Mouse (Mus musculus) hindbrain, embryonic 11.5 days (tissue): ENCODE results near the gene Col26a1. TPM values are rescaled to one million over a fixed set of nuclear protein-coding genes. Genes with fewer than 3 reads are reported as not detected.

Source experiments
- ATAC-seq: fragments of 200-750 bp; cut with Nextera tagmentation; 2 replicates; pipeline ENCODE4 v1.8.0; 2017; ENCODE audit warnings: mild to moderate bottlenecking, moderate TSS enrichment, moderate library complexity; ENCODE audit not compliant: low FRiP score
- DNase-seq: peaks from one replicate; pipeline ENCODE4 v3.0.0-alpha.2; 2015; ENCODE audit warnings: low spot score
- H3K27ac ChIP-seq: fragments of 300-500 bp; sonication (generic); 2 replicates; pipeline ENCODE4 v1.5.1; 2014; ENCODE audit warnings: mild to moderate bottlenecking, low read depth, low read length
- H3K27me3 ChIP-seq: fragments of 300-500 bp; sonication (generic); 2 replicates; pipeline ENCODE4 v1.6.1; 2014; ENCODE audit warnings: mild to moderate bottlenecking, low read length, moderate library complexity, mixed read lengths; ENCODE audit not compliant: control insufficient read depth, insufficient read depth
- H3K36me3 ChIP-seq: fragments of 300-500 bp; sonication (generic); 2 replicates; pipeline ENCODE4 v1.6.1; 2014; ENCODE audit warnings: mild to moderate bottlenecking, low read length, moderate library complexity, mixed read lengths; ENCODE audit not compliant: control insufficient read depth, insufficient read depth
- H3K4me1 ChIP-seq: fragments of 300-500 bp; sonication (generic); replicated peaks from 2 replicates; pipeline ENCODE4 v1.6.1; 2014; ENCODE audit warnings: low read length, mixed read lengths; ENCODE audit not compliant: control insufficient read depth, insufficient read depth
- H3K4me2 ChIP-seq: fragments of 300-500 bp; sonication (generic); replicated peaks from 2 replicates; pipeline ENCODE4 v1.6.1; 2014; ENCODE audit warnings: mild to moderate bottlenecking, low read depth, low read length
- H3K4me3 ChIP-seq: fragments of 300-500 bp; sonication (generic); 2 replicates; pipeline ENCODE4 v1.5.1; 2014; ENCODE audit warnings: low read depth, low read length
- H3K9ac ChIP-seq: fragments of 300-500 bp; sonication (generic); 2 replicates; pipeline ENCODE4 v1.6.1; 2014; ENCODE audit warnings: low read depth, low read length
- H3K9me3 ChIP-seq: fragments of 300-500 bp; sonication (generic); 2 replicates; pipeline ENCODE4 v1.6.1; 2016; ENCODE audit warnings: low read length; ENCODE audit not compliant: control insufficient read depth
- WGBS: fragments of 180-500 bp; shearing (Covaris S2); extraction: QIAGEN DNeasy Blood & Tissue Kit; methylation state at CpG from one replicate; pipeline ENCODE4 v1.1.7; 2014; 5-methylcytosine and 5-hydroxymethylcytosine counted together
- polyA plus RNA-seq: library from polyadenylated mRNA; unstranded; fragments of >200 nt; fragmentation: Nextera tagmentation; extraction: Ambion mirVana; gene quantifications from 2 replicates; pipeline ENCODE4 v1.2.1, GENCODE M21; 2014

Gene Col26a1
- polyA plus RNA-seq, 1 experiment from 2014 or later: 35.9 TPM

DNA sequence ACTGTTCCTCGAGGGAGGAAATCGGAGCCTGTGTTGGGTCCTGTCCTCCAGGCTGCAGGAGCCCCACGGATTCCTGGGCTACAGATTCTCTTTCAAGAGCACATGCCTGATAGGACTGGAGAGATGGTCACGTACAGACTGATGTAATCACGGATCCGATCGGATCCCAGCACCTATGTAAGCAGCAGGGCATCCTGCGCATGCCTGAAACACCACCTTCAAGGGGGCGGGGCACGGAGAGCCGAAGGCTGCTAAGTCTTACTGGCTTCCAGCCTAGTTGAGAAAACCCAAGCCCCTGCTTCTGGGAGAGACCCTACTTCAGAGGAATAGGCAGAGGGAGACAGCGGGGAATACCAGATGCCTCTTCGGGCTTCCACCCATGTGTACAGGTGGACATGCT, 100.4 kb downstream of the Col26a1 start:
- no peaks in the 10 kb centered on the region for H3K4me1 ChIP-seq
- no peaks in the 10 kb centered on the region for H3K27me3 ChIP-seq
- H3K36me3 ChIP-seq: no peaks in the 10 kb centered on the region
- H3K4me2 ChIP-seq: no peak overlapping the region
- H3K4me3 ChIP-seq: no peak overlapping the region
- 65% methylated on average over 13 of the region's 13 CpGs for WGBS
- H3K27ac ChIP-seq: no peak overlapping the region
- no peaks in the 10 kb centered on the region for H3K9me3 ChIP-seq
- DNase-seq: no peak
- no peak for ATAC-seq
- no peak overlapping the region for H3K9ac ChIP-seq

DNA sequence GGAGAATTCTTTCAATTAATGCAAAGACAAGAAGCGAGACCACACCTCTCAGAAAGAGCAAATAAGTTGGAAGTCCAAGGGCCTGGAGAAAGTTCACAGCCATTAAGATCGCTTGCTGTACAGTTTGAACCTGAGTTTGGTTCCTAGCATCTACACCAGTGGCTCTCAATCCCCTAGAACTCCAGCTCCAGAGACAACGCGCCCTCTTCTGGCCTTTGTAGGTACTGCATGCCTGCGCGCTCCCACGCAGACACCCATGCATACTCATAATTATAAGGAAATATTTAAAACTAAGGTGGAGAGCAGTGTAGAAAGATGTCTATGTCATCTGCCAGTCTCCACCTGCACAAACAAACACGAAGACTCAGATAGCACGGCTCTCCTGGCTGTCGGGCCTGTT, 102.5 kb downstream of the Col26a1 start:
- Histone ChIP-seq H3K4me1 (no peaks in the 10 kb centered on the region), H3K27me3 (no peaks in the 10 kb centered on the region), H3K4me2 (no peak overlapping the region), H3K9ac (no peak overlapping the region), H3K36me3 (no peaks in the 10 kb centered on the region), H3K4me3 (no peak overlapping the region), H3K9me3 (no peaks in the 10 kb centered on the region), H3K27ac (no peak overlapping the region)
- 46% methylated on average over 10 of the region's 10 CpGs for WGBS
- DNase-seq: peak; percentile 73
- no peak for ATAC-seq

DNA sequence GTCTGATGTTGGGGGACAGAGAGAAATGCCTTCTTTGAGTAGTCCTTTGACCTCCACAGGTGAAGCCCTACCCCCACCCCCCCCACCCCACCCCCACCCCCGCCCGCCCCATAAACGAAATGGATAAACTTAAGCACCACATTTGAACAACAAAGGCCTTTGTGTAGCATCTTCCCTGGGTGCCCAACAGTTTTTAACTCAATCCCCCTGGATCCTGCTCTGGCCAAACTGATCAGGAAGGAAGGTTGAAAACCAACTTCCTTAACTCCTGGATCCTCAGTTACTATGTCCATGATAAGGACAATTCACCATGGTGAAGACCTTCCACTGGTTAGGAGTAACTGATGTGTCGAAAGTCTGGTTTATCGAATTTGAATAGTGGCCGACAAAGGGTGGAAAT, 103.1 kb downstream of the Col26a1 start:
- 85% methylated on average over 5 of the region's 6 CpGs for WGBS

GRCm38 (mm10) chr5:136775548-136775947, 107.5 kb downstream of the Col26a1 start:
- ATAC-seq: no peak
- DNase-seq: no peak
- Histone ChIP-seq H3K27ac (no peak overlapping the region), H3K4me2 (no peak overlapping the region), H3K4me1 (no peaks in the 10 kb centered on the region), H3K9ac (no peak overlapping the region), H3K9me3 (no peaks in the 10 kb centered on the region), H3K36me3 (no peaks in the 10 kb centered on the region), H3K27me3 (no peaks in the 10 kb centered on the region), H3K4me3 (no peak overlapping the region)
- 96% methylated on average over 3 of the region's 3 CpGs for WGBS

More for the DNA sequence above, 103.1 kb downstream of the Col26a1 start:
- DNase-seq: no peak
- no peak overlapping the region for H3K4me2 ChIP-seq
- ATAC-seq: no peak
- no peaks in the 10 kb centered on the region for H3K27me3 ChIP-seq
- no peak overlapping the region for H3K9ac ChIP-seq
- no peak overlapping the region for H3K27ac ChIP-seq
- H3K4me3 ChIP-seq: no peak overlapping the region
- no peaks in the 10 kb centered on the region for H3K4me1 ChIP-seq
- no peaks in the 10 kb centered on the region for H3K9me3 ChIP-seq
- H3K36me3 ChIP-seq: no peaks in the 10 kb centered on the region

DNA sequence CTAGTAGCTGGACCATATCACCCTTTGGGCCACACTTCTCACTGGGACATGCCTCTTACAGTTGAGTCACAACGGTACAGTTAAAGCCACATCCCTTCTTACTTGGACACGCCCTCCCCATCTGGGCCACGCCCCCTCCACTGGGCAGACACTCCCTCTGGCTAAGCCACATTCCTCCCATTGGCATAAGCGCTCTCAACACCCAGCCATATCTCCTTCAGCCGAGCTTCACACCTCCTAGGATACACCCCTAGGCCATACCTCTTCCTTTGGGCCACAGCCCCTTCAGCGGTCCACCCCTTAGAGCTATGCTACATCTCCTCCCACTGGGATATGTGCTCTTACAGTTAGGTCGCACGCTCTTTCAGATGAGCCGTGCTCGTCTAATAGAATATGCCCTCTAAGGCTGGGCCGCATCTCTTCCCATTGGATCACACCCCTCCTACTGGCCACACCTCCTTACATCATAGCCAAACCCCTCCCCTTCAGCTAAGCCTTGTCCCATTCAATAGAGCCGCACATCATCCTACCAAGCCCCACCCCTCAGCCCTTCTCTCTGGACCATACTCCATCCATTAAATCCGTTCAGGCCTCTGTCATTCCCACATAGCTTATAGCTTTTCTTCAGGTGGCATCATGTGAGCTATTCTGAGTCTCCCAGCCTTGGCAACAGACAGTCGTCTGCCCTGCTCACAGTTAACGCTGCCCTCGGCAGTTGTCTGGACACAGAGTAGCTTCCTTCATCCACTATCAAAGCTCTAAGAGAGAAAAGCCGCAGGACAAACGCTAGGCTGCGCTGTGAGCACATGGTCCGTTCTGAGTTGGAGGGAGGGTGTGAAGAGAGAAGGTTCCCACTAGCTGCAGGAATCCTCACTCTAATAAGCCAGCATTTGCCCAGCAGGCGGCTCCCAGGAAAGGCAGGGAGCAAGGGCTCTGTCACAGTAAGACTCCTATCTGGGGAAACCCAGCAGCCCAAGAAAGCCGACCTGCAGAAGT, 109.7 kb downstream of the Col26a1 start:
- no peaks in the 10 kb centered on the region for H3K9me3 ChIP-seq
- WGBS: 63% methylated on average over 22 of the region's 22 CpGs
- H3K27me3 ChIP-seq: no peaks in the 10 kb centered on the region
- H3K4me2 ChIP-seq: no peak overlapping the region
- no peaks in the 10 kb centered on the region for H3K4me1 ChIP-seq
- DNase-seq (no peak), ATAC-seq (no peak)
- no peak overlapping the region for H3K9ac ChIP-seq
- no peaks in the 10 kb centered on the region for H3K36me3 ChIP-seq
- H3K27ac ChIP-seq: no peak overlapping the region
- H3K4me3 ChIP-seq: no peak overlapping the region

DNA sequence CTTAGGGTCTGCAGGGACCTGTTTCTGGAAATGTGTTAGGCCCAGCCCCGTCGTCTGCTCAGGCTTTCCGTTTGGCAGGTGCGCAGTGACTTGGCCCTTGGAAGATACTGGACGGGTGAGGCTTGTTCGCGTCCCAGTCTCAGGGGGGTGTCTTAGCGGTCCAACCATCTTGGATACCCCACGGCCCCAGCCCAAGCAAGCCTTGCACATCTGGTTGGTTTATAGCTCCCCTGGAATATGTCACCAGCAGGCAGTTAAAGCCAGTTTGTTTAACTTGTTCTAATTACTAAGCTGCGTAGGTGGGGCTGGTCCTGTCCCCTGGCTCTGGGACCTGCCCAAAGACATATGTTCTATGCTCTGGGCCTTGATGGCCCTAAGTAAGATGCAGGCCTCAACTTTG, 111.9 kb downstream of the Col26a1 start:
- WGBS: 95% methylated on average over 10 of the region's 10 CpGs
- H3K4me1 ChIP-seq: no peaks in the 10 kb centered on the region
- DNase-seq: no peak
- no peak overlapping the region for H3K4me2 ChIP-seq
- H3K9ac ChIP-seq: no peak overlapping the region
- ATAC-seq: no peak
- H3K27me3 ChIP-seq: no peaks in the 10 kb centered on the region
- H3K27ac ChIP-seq: no peak overlapping the region
- H3K36me3 ChIP-seq: no peaks in the 10 kb centered on the region
- no peak overlapping the region for H3K4me3 ChIP-seq
- H3K9me3 ChIP-seq: no peaks in the 10 kb centered on the region

DNA sequence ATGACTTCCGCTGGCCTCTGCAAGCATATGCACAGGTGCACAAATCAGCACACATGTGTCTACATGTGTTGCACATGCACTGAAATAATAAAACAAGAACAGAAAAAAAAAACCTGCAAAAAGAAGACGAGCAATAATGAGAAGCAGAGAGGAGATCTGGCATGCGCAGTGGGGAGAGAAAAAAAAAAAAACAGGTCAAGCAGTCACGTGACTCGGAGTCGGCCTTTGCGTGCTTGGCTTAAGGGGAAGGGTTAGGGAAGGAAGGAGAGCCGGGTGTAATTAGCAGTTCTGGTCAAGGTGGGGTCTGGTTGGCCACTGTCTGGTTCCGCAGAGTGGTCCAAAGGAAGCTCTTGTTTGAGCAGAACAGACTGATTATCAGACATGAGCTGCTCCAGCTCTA, 115.7 kb downstream of the Col26a1 start:
- no peak overlapping the region for H3K4me2 ChIP-seq
- no peak overlapping the region for H3K9ac ChIP-seq
- DNase-seq: no peak
- no peak overlapping the region for H3K27ac ChIP-seq
- no peaks in the 10 kb centered on the region for H3K4me1 ChIP-seq
- H3K9me3 ChIP-seq: no peaks in the 10 kb centered on the region
- no peak overlapping the region for H3K4me3 ChIP-seq
- WGBS: 84% methylated on average over 9 of the region's 9 CpGs
- H3K36me3 ChIP-seq: no peaks in the 10 kb centered on the region
- no peaks in the 10 kb centered on the region for H3K27me3 ChIP-seq
- no peak for ATAC-seq

GRCm38 (mm10) chr5:136764157-136764669, 118.8 kb downstream of the Col26a1 start:
- ATAC-seq (no peak), DNase-seq (no peak)
- 42% methylated on average over 8 of the region's 8 CpGs for WGBS
- no peaks in the 10 kb centered on the region for H3K36me3 ChIP-seq
- H3K4me1 ChIP-seq: no peaks in the 10 kb centered on the region
- H3K27ac ChIP-seq: no peak overlapping the region
- no peak overlapping the region for H3K4me2 ChIP-seq
- no peaks in the 10 kb centered on the region for H3K9me3 ChIP-seq
- no peaks in the 10 kb centered on the region for H3K27me3 ChIP-seq
- H3K9ac ChIP-seq: no peak overlapping the region
- H3K4me3 ChIP-seq: no peak overlapping the region

DNA sequence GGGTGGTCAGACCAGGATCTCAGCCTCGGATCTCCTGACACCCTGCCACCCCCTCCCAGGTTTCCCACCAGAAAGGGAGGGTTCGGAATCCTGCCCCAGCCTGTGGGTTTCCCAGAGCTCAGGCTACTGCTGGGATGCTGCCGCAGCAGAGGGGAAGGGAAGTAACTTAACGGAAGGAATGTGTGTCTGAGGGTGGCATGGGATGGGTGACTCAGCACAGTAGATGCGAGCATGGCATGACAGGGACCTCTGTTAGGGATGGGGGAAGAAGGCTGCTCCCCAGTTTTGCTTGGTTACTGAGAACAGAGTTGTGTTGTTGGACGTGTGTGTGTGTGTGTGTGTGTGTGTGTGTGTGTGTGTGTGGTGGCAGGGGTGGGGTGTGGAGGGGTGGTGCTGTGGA, 122.7 kb downstream of the Col26a1 start:
- DNase-seq (no peak), ATAC-seq (no peak)
- WGBS: 83% methylated on average over 6 of the region's 6 CpGs
- no peaks in the 10 kb centered on the region for H3K36me3 ChIP-seq
- no peak overlapping the region for H3K4me2 ChIP-seq
- H3K9ac ChIP-seq: no peak overlapping the region
- no peaks in the 10 kb centered on the region for H3K27me3 ChIP-seq
- H3K4me3 ChIP-seq: no peak overlapping the region
- H3K27ac ChIP-seq: no peak overlapping the region
- no peaks in the 10 kb centered on the region for H3K9me3 ChIP-seq
- no peaks in the 10 kb centered on the region for H3K4me1 ChIP-seq
